Mouse (Mus musculus) limb, embryonic 11.5 days (tissue): ENCODE results near the gene Accsl. TPM values are rescaled to one million over a fixed set of nuclear protein-coding genes. Genes with fewer than 3 reads are reported as not detected.

Experiments used
- ATAC-seq: fragments of 200-750 bp; cut with Nextera tagmentation; 2 replicates; pipeline ENCODE4 v1.8.0; 2017; ENCODE audit warnings: low read depth; ENCODE audit not compliant: insufficient number of reproducible peaks, low FRiP score, low TSS enrichment
- DNase-seq: peaks from one replicate; pipeline ENCODE4 v3.0.0-alpha.2; 2015; ENCODE audit warnings: low spot score
- H3K27ac ChIP-seq: fragments of 300-500 bp; sonication (generic); replicated peaks from 2 replicates; pipeline ENCODE4 v1.5.1; 2014; ENCODE audit warnings: low read depth, mild to moderate bottlenecking, low read length
- H3K27me3 ChIP-seq: fragments of 300-500 bp; sonication (generic); 2 replicates; pipeline ENCODE4 v1.6.1; 2014; ENCODE audit warnings: mild to moderate bottlenecking, low read length, mixed read lengths; ENCODE audit not compliant: control insufficient read depth, insufficient read depth
- H3K36me3 ChIP-seq: fragments of 300-500 bp; sonication (generic); 2 replicates; pipeline ENCODE4 v1.6.1; 2014; ENCODE audit warnings: mild to moderate bottlenecking, low read length, moderate library complexity, mixed read lengths; ENCODE audit not compliant: control insufficient read depth, insufficient read depth
- H3K4me1 ChIP-seq: fragments of 300-500 bp; sonication (generic); 2 replicates; pipeline ENCODE4 v1.6.1; 2014; ENCODE audit warnings: low read length, mixed read lengths; ENCODE audit not compliant: control insufficient read depth, insufficient read depth
- H3K4me2 ChIP-seq: fragments of 300-500 bp; sonication (generic); 2 replicates; pipeline ENCODE4 v1.6.1; 2014; ENCODE audit warnings: low read depth, mild to moderate bottlenecking, moderate library complexity; ENCODE audit not compliant: severe bottlenecking
- H3K4me3 ChIP-seq: fragments of 300-500 bp; sonication (generic); 2 replicates; pipeline ENCODE4 v1.5.1; 2014; ENCODE audit warnings: low read depth, low read length
- H3K9ac ChIP-seq: fragments of 300-500 bp; sonication (generic); 2 replicates; pipeline ENCODE4 v1.6.1; 2014; ENCODE audit warnings: mild to moderate bottlenecking, low read length
- H3K9me3 ChIP-seq: fragments of 300-500 bp; sonication (generic); 2 replicates; pipeline ENCODE4 v1.6.1; 2016; ENCODE audit warnings: low read length; ENCODE audit not compliant: control insufficient read depth
- WGBS: fragments of 180-500 bp; shearing (Covaris S2); extraction: QIAGEN DNeasy Blood & Tissue Kit; methylation state at CpG from one replicate; pipeline ENCODE4 v1.1.7; 2014; 5-methylcytosine and 5-hydroxymethylcytosine counted together
- polyA plus RNA-seq: library from polyadenylated mRNA; unstranded; fragments of >200 nt; fragmentation: Nextera tagmentation; extraction: Ambion mirVana; gene quantifications from 2 replicates; pipeline ENCODE4 v1.2.1, GENCODE M21; 2014

The Accsl gene
- polyA plus RNA-seq, 1 experiment from 2014 or later: not detected

- H3K27me3 ChIP-seq: no peaks in the 10 kb centered on the region
- peaks cover 19% of the 10 kb centered on the region for H3K36me3 ChIP-seq
- whole genome bisulfite sequencing: 96% methylated on average over 3 of the region's 3 CpGs
- DNase-seq (no peak), ATAC-seq (no peak)
- no peak overlapping the region for H3K4me2 ChIP-seq
- H3K4me1 ChIP-seq: no peaks in the 10 kb centered on the region
- no peak overlapping the region for H3K27ac ChIP-seq
- no peaks in the 10 kb centered on the region for H3K9me3 ChIP-seq
- no peak overlapping the region for H3K4me3 ChIP-seq
- H3K9ac ChIP-seq: no peak overlapping the region
These were observed 27.6 kb downstream of the Accsl start for GRCm38 (mm10) chr2:93841349-93841748.

GRCm38 (mm10) chr2:93840109-93840508, 28.8 kb downstream of the Accsl start:
- DNase-seq (no peak), ATAC-seq (no peak)
- Histone ChIP-seq H3K4me2 (no peak overlapping the region), H3K4me1 (no peaks in the 10 kb centered on the region), H3K27me3 (no peaks in the 10 kb centered on the region), H3K27ac (no peak overlapping the region), H3K9me3 (no peaks in the 10 kb centered on the region), H3K36me3 (peaks cover 19% of the 10 kb centered on the region), H3K9ac (no peak overlapping the region), H3K4me3 (no peak overlapping the region)
- 81% methylated on average over 6 of the region's 6 CpGs for WGBS

- no peaks in the 10 kb centered on the region for H3K27me3 ChIP-seq
- no peak overlapping the region for H3K27ac ChIP-seq
- H3K4me2 ChIP-seq: no peak overlapping the region
- ATAC-seq (no peak), DNase-seq (no peak)
- H3K36me3 ChIP-seq: peaks cover 16% of the 10 kb centered on the region
- H3K4me1 ChIP-seq: no peaks in the 10 kb centered on the region
- 93% methylated on average over 4 of the region's 4 CpGs for WGBS
- no peak overlapping the region for H3K4me3 ChIP-seq
- no peak overlapping the region for H3K9ac ChIP-seq
- H3K9me3 ChIP-seq: no peaks in the 10 kb centered on the region
These were observed 30.0 kb downstream of the Accsl start for GRCm38 (mm10) chr2:93838931-93839330.

DNA sequence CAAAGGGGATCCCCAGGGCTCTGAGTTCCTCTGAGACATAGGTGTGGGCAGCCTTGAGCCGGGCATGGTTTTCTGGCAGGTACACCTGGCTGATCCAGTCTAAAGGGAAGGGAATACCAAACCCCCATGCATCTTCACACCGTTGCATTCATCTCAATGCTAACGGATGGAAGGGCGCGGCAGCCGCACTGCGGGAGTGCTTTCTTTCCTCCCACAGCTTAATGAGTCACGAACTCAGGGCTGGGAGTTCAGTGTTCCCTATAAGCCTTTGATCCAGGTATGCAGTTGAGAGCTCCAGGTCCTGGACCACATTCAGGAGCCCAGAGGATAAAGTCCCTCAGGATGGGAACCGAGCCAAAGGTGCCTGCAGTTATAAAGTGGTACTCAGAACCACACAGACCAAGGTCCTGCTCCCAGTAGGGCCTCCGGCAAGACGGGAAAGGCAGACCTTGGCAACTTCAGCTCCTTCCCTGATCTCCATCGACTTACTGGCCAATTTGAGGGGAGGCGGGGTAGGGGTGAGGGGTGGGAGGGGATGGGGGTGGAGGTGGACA, 32.6 kb downstream of the Accsl start:
- H3K9ac ChIP-seq: no peak overlapping the region
- no peak overlapping the region for H3K4me2 ChIP-seq
- H3K36me3 ChIP-seq: peaks cover 12% of the 10 kb centered on the region
- WGBS: 72% methylated on average over 13 of the region's 13 CpGs
- ATAC-seq (no peak), DNase-seq (no peak)
- H3K27ac ChIP-seq: no peak overlapping the region
- no peaks in the 10 kb centered on the region for H3K9me3 ChIP-seq
- H3K4me3 ChIP-seq: no peak overlapping the region
- no peaks in the 10 kb centered on the region for H3K27me3 ChIP-seq
- H3K4me1 ChIP-seq: no peaks in the 10 kb centered on the region

DNA sequence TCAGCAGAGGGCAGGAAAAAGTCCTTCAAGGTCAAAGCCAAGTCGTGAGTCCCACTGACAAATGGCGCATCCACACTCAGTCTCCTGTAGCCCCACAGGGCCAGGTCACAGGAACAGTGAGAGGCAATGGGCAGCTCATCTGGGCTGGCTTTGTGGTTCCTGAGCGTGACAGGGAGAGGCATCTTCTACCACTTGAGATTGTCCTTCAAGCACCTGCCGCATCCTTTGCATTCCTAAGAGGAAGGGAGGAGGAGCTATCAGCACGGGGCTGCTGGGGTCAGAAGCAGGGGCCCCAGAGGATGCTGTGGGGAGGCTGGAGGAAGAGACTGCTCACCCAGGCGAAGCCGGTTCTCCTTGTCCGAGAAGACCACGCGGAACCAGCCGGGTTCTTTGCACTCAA, 33.4 kb downstream of the Accsl start:
- H3K9ac ChIP-seq: no peak overlapping the region
- no peaks in the 10 kb centered on the region for H3K27me3 ChIP-seq
- 80% methylated on average over 11 of the region's 11 CpGs for WGBS
- no peaks in the 10 kb centered on the region for H3K4me1 ChIP-seq
- no peak for ATAC-seq
- H3K36me3 ChIP-seq: peaks cover 9% of the 10 kb centered on the region
- no peaks in the 10 kb centered on the region for H3K9me3 ChIP-seq
- H3K4me2 ChIP-seq: no peak overlapping the region
- no peak overlapping the region for H3K4me3 ChIP-seq
- no peak for DNase-seq
- H3K27ac ChIP-seq: no peak overlapping the region

- Histone ChIP-seq H3K4me3 (no peak overlapping the region), H3K9me3 (no peaks in the 10 kb centered on the region), H3K4me1 (peaks cover 5% of the 10 kb centered on the region; the same call in 1 of the 2 replicates), H3K27ac (no peak overlapping the region), H3K9ac (no peak overlapping the region), H3K27me3 (no peaks in the 10 kb centered on the region), H3K36me3 (no peaks in the 10 kb centered on the region), H3K4me2 (no peak overlapping the region)
- DNase-seq: peak; percentile 85
- WGBS: 19% methylated on average over 8 of the region's 8 CpGs
- peak; percentile 10; the same call in 1 of the 2 replicates for ATAC-seq
These were observed 45.4 kb downstream of the Accsl start for GRCm38 (mm10) chr2:93823519-93823918.

DNA sequence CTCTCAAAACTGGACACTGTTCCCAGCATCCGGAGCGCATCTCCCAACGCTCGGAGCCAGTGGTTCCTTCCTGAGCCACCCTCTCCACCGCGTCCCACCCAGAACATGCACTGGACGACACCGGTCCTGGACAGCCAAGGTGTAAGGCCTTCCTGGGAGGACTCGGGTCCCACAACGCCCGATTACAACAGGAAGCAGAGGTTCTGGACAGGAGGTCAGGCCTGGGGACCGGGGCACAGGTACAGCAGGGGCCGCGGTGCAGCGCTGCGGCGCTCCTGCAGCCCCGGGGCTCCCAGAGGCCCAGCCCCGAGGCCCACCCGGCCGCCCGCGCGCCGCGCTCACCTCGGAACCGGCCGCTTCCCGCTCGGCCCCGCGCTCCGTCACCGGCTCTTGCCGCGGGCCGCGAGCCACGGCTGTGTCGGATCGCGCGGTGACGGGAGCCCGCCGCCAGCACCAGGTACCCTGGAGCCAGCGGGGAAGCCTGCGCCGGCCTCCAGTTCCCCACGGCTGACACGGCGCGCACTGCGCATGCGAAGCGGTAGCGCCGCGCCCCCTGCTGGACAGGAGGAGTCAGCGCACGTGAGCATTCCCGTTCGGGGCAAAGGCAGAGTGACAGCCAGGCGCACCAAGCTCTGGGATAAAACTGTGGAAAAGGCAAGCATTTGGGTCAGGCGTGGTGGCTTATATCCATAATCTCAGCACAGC, 46.8 kb downstream of the Accsl start, which contains the start of gene Ext2:
TSS of gene Ext2 (minus strand) at position 524 of the 705 bp plus-strand sequence.
- under 1% methylated on average over 59 of the region's 66 CpGs for WGBS
- peak within 1 kb of the TSS; percentile 81 for H3K9ac ChIP-seq
- H3K27me3 ChIP-seq: no peaks in the 10 kb centered on the region
- peak within 1 kb of the TSS; percentile 49 for H3K4me2 ChIP-seq
- peaks cover 5% of the 10 kb centered on the region; the same call in 1 of the 2 replicates for H3K4me1 ChIP-seq
- H3K27ac ChIP-seq: no peak within 1 kb of the TSS
- no peaks in the 10 kb centered on the region for H3K9me3 ChIP-seq
- H3K36me3 ChIP-seq: no peaks in the 10 kb centered on the region
- DNase-seq (peak; percentile 95), ATAC-seq (peak; percentile 89)
- H3K4me3 ChIP-seq: peak within 1 kb of the TSS; percentile 64

- no peak for DNase-seq
- Histone ChIP-seq H3K4me1 (peaks cover 5% of the 10 kb centered on the region; the same call in 1 of the 2 replicates), H3K9me3 (no peaks in the 10 kb centered on the region), H3K4me3 (no peak overlapping the region), H3K27ac (no peak overlapping the region), H3K9ac (no peak overlapping the region), H3K36me3 (no peaks in the 10 kb centered on the region), H3K27me3 (no peaks in the 10 kb centered on the region), H3K4me2 (no peak overlapping the region)
- 94% methylated on average over 5 of the region's 5 CpGs for WGBS
- no peak for ATAC-seq
These were observed 51.2 kb downstream of the Accsl start for GRCm38 (mm10) chr2:93817791-93818190.
